Mouse (Mus musculus): ENCODE data around the gene Cxcl2. TPM values are rescaled to one million over a fixed set of nuclear protein-coding genes. Genes with fewer than 3 reads are reported as not detected.
A peak's percentile ranks its signal among the peaks of the same experiment; 100 is the strongest.

The Cxcl2 gene
- total RNA-seq, 1 experiment from 2014 or later: 85.8 TPM

- no peak for ATAC-seq (ENCODE audit: extremely low read depth, insufficient number of reproducible peaks, low FRiP score, poor library complexity, severe bottlenecking)
These were observed 12.9 kb upstream of the Cxcl2 start, which contains the start of gene Cxcl1 for GRCm38 (mm10) chr5:90890519-90891463. Gene Cxcl1 (plus strand): TSS chr5:90891241.

DNA sequence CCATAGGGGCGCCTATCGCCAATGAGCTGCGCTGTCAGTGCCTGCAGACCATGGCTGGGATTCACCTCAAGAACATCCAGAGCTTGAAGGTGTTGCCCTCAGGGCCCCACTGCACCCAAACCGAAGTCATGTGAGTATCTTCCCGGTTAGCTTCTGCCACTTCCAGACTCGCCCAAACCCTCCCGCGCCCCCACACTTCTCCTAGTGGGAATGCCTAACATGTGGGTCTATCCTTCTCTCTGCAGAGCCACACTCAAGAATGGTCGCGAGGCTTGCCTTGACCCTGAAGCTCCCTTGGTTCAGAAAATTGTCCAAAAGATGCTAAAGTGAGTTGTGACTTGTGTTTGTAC, 12.2 kb upstream of the Cxcl2 start:
- no peak for ATAC-seq (ENCODE audit: extremely low read depth, insufficient number of reproducible peaks, low FRiP score, poor library complexity, severe bottlenecking)

GRCm38 (mm10) chr5:90894231-90894630, 9.4 kb upstream of the Cxcl2 start:
- ATAC-seq (ENCODE audit: extremely low read depth, insufficient number of reproducible peaks, low FRiP score, poor library complexity, severe bottlenecking): no peak

DNA sequence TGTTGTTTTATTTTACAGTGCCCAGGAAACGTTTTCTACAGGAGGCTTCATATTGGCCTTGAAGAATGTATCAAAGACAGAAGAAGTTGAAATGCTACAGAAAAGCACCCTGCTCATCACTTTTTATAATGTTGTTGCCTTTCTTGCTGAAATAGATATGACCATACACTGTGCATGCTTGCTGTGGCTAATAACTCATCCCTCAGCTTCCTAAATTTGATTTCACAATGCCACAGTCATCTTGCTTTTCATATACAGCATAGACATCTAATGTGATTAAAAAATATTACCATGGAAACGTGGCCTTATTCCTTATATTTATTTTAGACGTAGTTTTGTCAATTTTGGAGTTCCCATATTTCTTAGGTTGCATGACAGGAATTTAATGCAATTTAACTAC, 6.2 kb upstream of the Cxcl2 start:
- ATAC-seq (ENCODE audit: extremely low read depth, insufficient number of reproducible peaks, low FRiP score, poor library complexity, severe bottlenecking): no peak

DNA sequence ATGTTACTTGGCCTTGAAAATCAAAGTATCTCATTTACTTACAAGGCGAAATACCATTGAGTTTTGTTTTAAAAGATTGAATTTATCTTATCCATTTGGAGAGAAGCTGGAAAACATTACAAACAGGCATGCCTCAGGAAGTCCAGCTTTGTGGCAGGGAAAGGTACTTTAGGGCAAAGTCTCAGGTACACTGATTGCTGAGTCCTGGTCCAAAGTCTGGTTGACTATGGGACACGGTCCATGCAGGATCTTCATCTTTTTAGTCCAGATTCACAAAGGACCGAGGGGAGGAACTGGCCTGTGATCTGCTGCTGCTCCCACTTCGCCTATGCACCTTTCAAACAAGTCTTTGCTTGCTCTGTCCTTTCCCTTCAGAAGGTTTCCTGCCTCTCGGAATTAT, 4.4 kb upstream of the Cxcl2 start:
- ATAC-seq (ENCODE audit: extremely low read depth, insufficient number of reproducible peaks, low FRiP score, poor library complexity, severe bottlenecking): no peak

DNA sequence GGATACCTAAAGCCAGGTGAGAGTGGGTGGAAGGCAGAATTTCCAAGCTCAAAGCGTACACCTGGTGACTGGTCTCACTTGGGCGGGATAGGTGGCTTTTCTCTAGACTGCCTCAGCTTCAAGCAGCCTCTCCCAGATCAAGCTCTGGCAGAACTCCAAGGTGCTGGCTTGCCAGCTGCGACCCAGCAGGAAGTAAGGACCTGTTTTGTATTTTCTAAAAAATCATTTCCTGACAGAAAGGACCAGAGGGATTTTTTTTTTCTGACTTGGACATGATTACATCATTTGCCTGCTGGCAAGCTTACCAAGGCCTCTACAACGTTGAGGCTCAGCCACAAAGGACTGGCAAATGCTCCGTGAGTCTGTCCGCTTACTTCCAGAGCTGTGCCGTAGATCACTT, 3.5 kb upstream of the Cxcl2 start:
- ATAC-seq (ENCODE audit: extremely low read depth, insufficient number of reproducible peaks, low FRiP score, poor library complexity, severe bottlenecking): no peak

DNA sequence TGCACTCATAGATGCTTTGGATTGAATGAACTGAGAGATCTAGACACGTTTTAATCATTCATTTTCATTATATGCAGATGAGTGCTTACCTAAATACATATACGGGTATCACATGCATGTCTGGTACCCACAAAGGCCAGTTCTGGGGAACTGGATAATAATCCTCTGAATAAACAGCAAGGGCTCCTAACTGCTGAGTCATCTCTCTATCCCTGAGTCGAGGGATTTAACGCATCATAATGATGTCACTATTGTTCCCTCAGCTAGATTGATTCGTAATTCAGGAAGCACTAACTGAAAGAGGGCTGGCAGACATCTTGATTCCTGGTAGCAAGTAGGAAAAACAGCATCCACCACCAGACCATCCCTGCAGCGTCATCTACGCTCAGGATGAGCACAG, 3.0 kb upstream of the Cxcl2 start:
- no peak for ATAC-seq (ENCODE audit: extremely low read depth, insufficient number of reproducible peaks, low FRiP score, poor library complexity, severe bottlenecking)

DNA sequence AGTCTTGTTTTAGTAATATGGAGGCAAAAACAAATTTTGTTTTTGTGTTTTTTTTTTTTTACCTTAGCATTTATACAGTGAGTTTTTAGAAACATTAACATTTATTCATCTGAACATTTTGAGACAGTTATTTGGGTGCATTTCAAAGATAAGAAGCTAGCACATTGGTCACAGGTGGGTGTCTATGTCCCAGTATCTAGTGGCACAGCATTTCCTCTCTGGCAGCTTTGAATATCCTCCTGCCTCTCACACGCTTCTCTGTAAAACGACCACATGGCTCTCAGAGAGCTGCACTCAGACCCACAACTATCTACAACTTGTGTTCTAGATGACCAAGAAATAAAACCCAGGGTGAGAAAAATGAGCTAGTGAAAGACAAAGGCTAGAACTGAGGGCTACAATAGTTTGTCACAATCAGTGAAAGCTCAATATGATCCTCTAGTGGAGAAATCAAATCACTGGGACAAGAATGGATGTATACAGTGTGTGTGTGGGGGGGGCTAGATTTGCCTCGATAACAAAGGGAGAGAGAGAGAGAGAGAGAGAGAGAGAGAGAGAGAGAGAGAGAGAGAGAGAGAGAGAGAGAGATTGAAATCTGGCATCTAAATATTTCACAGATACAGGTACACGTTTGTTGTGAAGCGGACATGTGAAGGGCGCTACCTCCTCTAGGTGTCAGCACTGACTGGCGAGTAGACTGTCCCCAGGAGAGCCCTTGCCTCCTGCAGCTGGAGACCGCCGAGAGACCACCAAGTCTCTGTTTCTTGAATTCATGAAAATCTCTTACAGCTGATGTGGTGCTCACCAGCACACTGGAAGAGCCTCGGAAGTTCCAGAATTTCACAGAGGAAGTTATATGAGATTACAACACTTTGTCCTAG, 1.1 kb upstream of the Cxcl2 start:
- peak; percentile 16; the same call in 1 of the 2 replicates for ATAC-seq (ENCODE audit: extremely low read depth, insufficient number of reproducible peaks, low FRiP score, poor library complexity, severe bottlenecking)

DNA sequence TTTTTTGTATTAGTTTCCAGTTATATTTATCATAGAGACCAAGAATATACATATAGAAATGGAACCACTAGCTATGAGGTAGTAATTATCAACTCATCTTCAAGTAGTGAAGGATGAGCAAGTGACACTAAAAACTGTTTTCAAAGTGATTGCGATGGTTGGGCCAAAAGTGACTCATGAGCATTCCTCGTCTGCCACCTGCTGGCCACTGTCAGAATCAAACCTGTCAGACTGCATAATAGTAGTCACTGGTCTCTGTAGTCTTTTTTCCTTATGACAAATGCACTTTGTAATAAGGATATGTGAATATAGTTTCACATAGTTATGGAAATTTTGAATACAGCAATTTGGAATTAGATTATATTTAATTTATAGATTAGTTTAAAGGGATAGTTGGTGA, 5.3 kb downstream of the Cxcl2 start:
- peak; percentile 98 for ATAC-seq (ENCODE audit: extremely low read depth, insufficient number of reproducible peaks, low FRiP score, poor library complexity, severe bottlenecking)

DNA sequence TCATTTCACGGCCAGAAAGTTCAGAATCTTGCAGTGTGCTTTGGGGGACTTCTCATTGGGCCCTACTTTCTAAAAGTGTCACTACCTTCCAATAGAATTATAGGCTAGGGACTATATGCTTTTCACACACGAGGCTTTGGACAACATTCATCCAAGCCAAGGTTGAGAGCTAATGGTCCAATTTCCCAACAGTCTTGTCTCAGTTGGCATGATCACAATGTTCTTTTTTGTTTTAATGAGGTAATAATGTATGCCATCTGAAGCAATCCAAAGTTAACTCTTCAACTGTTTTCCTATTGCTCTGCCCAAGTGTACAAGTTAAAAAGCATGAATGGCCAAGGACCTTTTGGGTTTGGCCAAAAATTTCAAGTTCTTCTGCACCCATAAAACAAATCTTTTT, 15.8 kb downstream of the Cxcl2 start:
- ATAC-seq (ENCODE audit: extremely low read depth, insufficient number of reproducible peaks, low FRiP score, poor library complexity, severe bottlenecking): no peak

GRCm38 (mm10) chr5:90922958-90923357, 19.3 kb downstream of the Cxcl2 start:
- ATAC-seq (ENCODE audit: extremely low read depth, insufficient number of reproducible peaks, low FRiP score, poor library complexity, severe bottlenecking): no peak

GRCm38 (mm10) chr5:90930546-90930945, 26.9 kb downstream of the Cxcl2 start:
- ATAC-seq (ENCODE audit: extremely low read depth, insufficient number of reproducible peaks, low FRiP score, poor library complexity, severe bottlenecking): no peak

GRCm38 (mm10) chr5:90930971-90931851, 27.5 kb downstream of the Cxcl2 start, which contains the start of gene Mthfd2l:
Gene Mthfd2l (plus strand): TSS chr5:90931117.
- peak; percentile 96 for ATAC-seq (ENCODE audit: extremely low read depth, insufficient number of reproducible peaks, low FRiP score, poor library complexity, severe bottlenecking)

GRCm38 (mm10) chr5:90931911-90932310, 28.2 kb downstream of the Cxcl2 start:
- ATAC-seq (ENCODE audit: extremely low read depth, insufficient number of reproducible peaks, low FRiP score, poor library complexity, severe bottlenecking): 0 out of 2 replicates have a peak, but pooled peaks have one; percentile 2

GRCm38 (mm10) chr5:90936706-90937105, 33.0 kb downstream of the Cxcl2 start:
- ATAC-seq (ENCODE audit: extremely low read depth, insufficient number of reproducible peaks, low FRiP score, poor library complexity, severe bottlenecking): no peak

DNA sequence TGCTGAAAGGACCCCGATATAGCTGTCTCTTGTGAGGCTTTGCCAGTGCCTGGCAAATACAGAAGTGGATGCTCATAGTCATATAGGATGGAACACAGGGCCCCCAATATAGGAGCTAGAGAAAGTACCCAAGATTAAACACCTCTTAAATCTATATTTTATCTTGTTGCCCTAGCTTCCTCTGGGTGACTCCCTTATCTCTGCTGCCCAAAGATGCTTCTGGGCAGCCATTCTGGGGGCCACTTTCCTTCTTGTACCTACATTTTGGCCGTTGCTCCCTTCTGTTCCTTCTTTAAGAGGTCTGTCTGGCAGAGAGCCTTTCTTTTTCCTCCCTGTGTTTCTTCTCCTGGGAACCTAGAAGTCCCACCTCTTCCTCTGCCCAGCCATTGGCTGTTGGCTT, 41.8 kb downstream of the Cxcl2 start:
- no peak for ATAC-seq (ENCODE audit: extremely low read depth, insufficient number of reproducible peaks, low FRiP score, poor library complexity, severe bottlenecking)

GRCm38 (mm10) chr5:90949499-90949898, 45.8 kb downstream of the Cxcl2 start:
- ATAC-seq (ENCODE audit: extremely low read depth, insufficient number of reproducible peaks, low FRiP score, poor library complexity, severe bottlenecking): no peak

- ATAC-seq (ENCODE audit: extremely low read depth, insufficient number of reproducible peaks, low FRiP score, poor library complexity, severe bottlenecking): peak; percentile 90; the same call in 1 of the 2 replicates
These were observed 47.8 kb downstream of the Cxcl2 start for GRCm38 (mm10) chr5:90951475-90951874.

All from neutrophil, adult 5-6 weeks (primary cell).